ENCODE assay signal across 11 mouse cellular contexts in genomic region chr4:97675741-97676578, GRCm38 (mm10).
DNase-seq lines count a peak whose midpoint lies in the region; ATAC-seq and TF ChIP-seq lines count a peak whose summit lies in the region.
"Had no signal": no experiment of that assay in that cellular context is flagged by ENCODE, and none has a peak within 500 bp of the region (broad histone marks: within the 10 kb centered on the region; RNA-seq: fewer than 3 reads in every experiment).

No protein-coding gene starts in this region.

- no peaks in the 10 kb centered on the region for H3K4me1 ChIP-seq in lung, embryonic 14.5 days (ENCODE audit: insufficient read depth)
- peaks cover 11% of the 10 kb centered on the region for H3K4me1 ChIP-seq in limb, embryonic 12.5 days (replicated peaks)
- H3K4me1 ChIP-seq in stomach, embryonic 14.5 days (ENCODE audit: control insufficient read depth, insufficient read depth, low read length): 0 out of 2 replicates have a peak, but pooled peaks cover 3% of the 10 kb centered on the region
- H3K4me1 ChIP-seq in liver, embryonic 11.5 days (replicated peaks; ENCODE audit: control insufficient read depth, insufficient read depth, low read length): 0 out of 2 replicates have a peak, but pooled peaks cover 4% of the 10 kb centered on the region
- H3K4me1 ChIP-seq: embryonic facial prominence, embryonic 15.5 days had no signal

- H3K9me3 ChIP-seq in lung, embryonic 14.5 days (ENCODE audit: low read depth, low read length): no peaks in the 10 kb centered on the region
- H3K9me3 ChIP-seq in limb, embryonic 12.5 days: no peaks in the 10 kb centered on the region
- H3K9me3 ChIP-seq in stomach, embryonic 14.5 days (ENCODE audit: control insufficient read depth, low read depth, low read length): no peaks in the 10 kb centered on the region
- no peaks in the 10 kb centered on the region for H3K9me3 ChIP-seq in liver, embryonic 11.5 days (ENCODE audit: control insufficient read depth, low read length)
- H3K9me3 ChIP-seq: embryonic facial prominence, embryonic 15.5 days had no signal

- H3K9ac ChIP-seq in lung, embryonic 14.5 days: no peak overlapping the region
- H3K9ac ChIP-seq in limb, embryonic 12.5 days (replicated peaks): no peak overlapping the region
- H3K9ac ChIP-seq in stomach, embryonic 14.5 days (replicated peaks; ENCODE audit: low read depth, low read length): no peak overlapping the region
- H3K9ac ChIP-seq in liver, embryonic 11.5 days (ENCODE audit: low read depth, low read length): no peak overlapping the region
- H3K9ac ChIP-seq: embryonic facial prominence, embryonic 15.5 days had no signal

- no peak for ATAC-seq in lung, embryonic 14.5 days (ENCODE audit: insufficient read depth)
- no peak for ATAC-seq in limb, embryonic 12.5 days (ENCODE audit: insufficient number of reproducible peaks, insufficient read depth, low FRiP score, low TSS enrichment, low read depth)
- ATAC-seq in stomach, embryonic 14.5 days (ENCODE audit: insufficient number of reproducible peaks, insufficient read depth, low FRiP score, low read depth): no peak
- ATAC-seq in liver, embryonic 11.5 days (replicated peaks; ENCODE audit: low FRiP score): no peak

- peak; percentile 52 for TF ChIP-seq CTCF in lung, embryonic 14.5 days (IDR thresholded peaks at IDR 0.05; ENCODE audit: low read depth)

- WGBS in lung, embryonic 14.5 days: 35% methylated on average over 16 of the region's 16 CpGs
- 40% methylated on average over 16 of the region's 16 CpGs for WGBS in limb, embryonic 12.5 days
- 36% methylated on average over 16 of the region's 16 CpGs for WGBS in stomach, embryonic 14.5 days
- 57% methylated on average over 16 of the region's 16 CpGs for WGBS in liver, embryonic 11.5 days

- H3K36me3 ChIP-seq in lung, embryonic 14.5 days (ENCODE audit: insufficient read depth): no peaks in the 10 kb centered on the region
- no peaks in the 10 kb centered on the region for H3K36me3 ChIP-seq in limb, embryonic 12.5 days
- H3K36me3 ChIP-seq in stomach, embryonic 14.5 days (ENCODE audit: control insufficient read depth, insufficient read depth, low read length): no peaks in the 10 kb centered on the region
- no peaks in the 10 kb centered on the region for H3K36me3 ChIP-seq in liver, embryonic 11.5 days (ENCODE audit: control insufficient read depth, insufficient read depth, low read length)
- H3K36me3 ChIP-seq: embryonic facial prominence, embryonic 15.5 days had no signal

- 0 out of 2 replicates have a peak overlapping the region, but pooled peaks have one; percentile 23 for H3K4me2 ChIP-seq in lung, embryonic 14.5 days
- H3K4me2 ChIP-seq in limb, embryonic 12.5 days: 0 out of 2 replicates have a peak overlapping the region, but pooled peaks have one; percentile 25
- H3K4me2 ChIP-seq in stomach, embryonic 14.5 days (replicated peaks; ENCODE audit: low read depth, low read length): peak overlapping the region; percentile 14; the same call in 1 of the 2 replicates
- H3K4me2 ChIP-seq in liver, embryonic 11.5 days: no peak overlapping the region
- H3K4me2 ChIP-seq: embryonic facial prominence, embryonic 15.5 days had no signal

- DNase-seq in cerebellum, adult 9-10 months: peak; percentile 16
- DNase-seq in cerebellum, adult 18-20 months: no peak
- peak; percentile 37 for DNase-seq in lung, embryonic 14.5 days
- no peak for DNase-seq in lung, postnatal 25 days (ENCODE audit: low spot score)
- no peak for DNase-seq in liver, embryonic 11.5 days (ENCODE audit: low spot score)
- no peak for DNase-seq in urinary bladder, adult 18-20 months (ENCODE audit: low spot score in 2 of 2)
- DNase-seq: heart, postnatal 14 days; lung, postnatal 10 days had no signal

- no peaks in the 10 kb centered on the region for H3K27me3 ChIP-seq in lung, embryonic 14.5 days (ENCODE audit: insufficient read depth, low read length)
- no peaks in the 10 kb centered on the region; the same call in 1 of the 2 replicates for H3K27me3 ChIP-seq in limb, embryonic 12.5 days
- H3K27me3 ChIP-seq in stomach, embryonic 14.5 days (ENCODE audit: control insufficient read depth, insufficient read depth, low read length): no peaks in the 10 kb centered on the region
- H3K27me3 ChIP-seq in liver, embryonic 11.5 days (replicated peaks; ENCODE audit: control insufficient read depth, insufficient read depth, low read length): no peaks in the 10 kb centered on the region
- H3K27me3 ChIP-seq: embryonic facial prominence, embryonic 15.5 days had no signal

- H3K27ac ChIP-seq in lung, embryonic 14.5 days (ENCODE audit: low read depth): no peak overlapping the region
- H3K27ac ChIP-seq in limb, embryonic 12.5 days: no peak overlapping the region
- no peak overlapping the region for H3K27ac ChIP-seq in stomach, embryonic 14.5 days (ENCODE audit: low read length)
- no peak overlapping the region for H3K27ac ChIP-seq in liver, embryonic 11.5 days (ENCODE audit: low read depth, low read length)
- H3K27ac ChIP-seq: embryonic facial prominence, embryonic 15.5 days had no signal

- H3K4me3 ChIP-seq in lung, embryonic 14.5 days (ENCODE audit: low read depth, low read length): no peak overlapping the region
- H3K4me3 ChIP-seq in limb, embryonic 12.5 days (replicated peaks): no peak overlapping the region
- H3K4me3 ChIP-seq in stomach, embryonic 14.5 days (ENCODE audit: low read depth, low read length): no peak overlapping the region
- no peak overlapping the region for H3K4me3 ChIP-seq in liver, embryonic 11.5 days (ENCODE audit: low read depth, low read length)
- H3K4me3 ChIP-seq: embryonic facial prominence, embryonic 15.5 days had no signal

Comparison
In these comparisons a context has a peak if more than half of its experiments do, and no peak if none do; other contexts are left out.
1. DNase-seq: peak in cerebellum, adult 9-10 months (single experiment) and lung, embryonic 14.5 days (single experiment); none in cerebellum, adult 18-20 months (0 of 2), lung, postnatal 25 days (single experiment), liver, embryonic 11.5 days (single experiment) and urinary bladder, adult 18-20 months (0 of 2).